Mouse (Mus musculus) intestine, embryonic 15.5 days (tissue): ENCODE results near the gene Zcchc7. TPM values are rescaled to one million over a fixed set of nuclear protein-coding genes. Genes with fewer than 3 reads are reported as not detected.

Experiments used
- ATAC-seq: fragments of 200-750 bp; cut with Nextera tagmentation; 2 replicates; pipeline ENCODE4 v1.8.0; 2017; ENCODE audit warnings: moderate TSS enrichment, moderate library complexity
- H3K27ac ChIP-seq: fragments of 300-500 bp; sonication (generic); 2 replicates; pipeline ENCODE4 v1.5.1; 2015; ENCODE audit warnings: mild to moderate bottlenecking, inconsistent platforms
- H3K27me3 ChIP-seq: fragments of 300-500 bp; sonication (generic); replicated peaks from 2 replicates; pipeline ENCODE4 v1.6.1; 2015; ENCODE audit warnings: inconsistent platforms
- H3K36me3 ChIP-seq: fragments of 300-500 bp; sonication (generic); 2 replicates; pipeline ENCODE4 v1.6.1; 2015; ENCODE audit warnings: inconsistent platforms
- H3K4me1 ChIP-seq: fragments of 300-500 bp; sonication (generic); replicated peaks from 2 replicates; pipeline ENCODE4 v1.6.1; 2015; ENCODE audit warnings: inconsistent platforms
- H3K4me2 ChIP-seq: fragments of 300-500 bp; sonication (generic); replicated peaks from 2 replicates; pipeline ENCODE4 v1.6.1; 2015; ENCODE audit warnings: mild to moderate bottlenecking, inconsistent platforms
- H3K4me3 ChIP-seq: fragments of 300-500 bp; sonication (generic); replicated peaks from 2 replicates; pipeline ENCODE4 v1.5.1; 2015; ENCODE audit warnings: inconsistent platforms
- H3K9ac ChIP-seq: fragments of 300-500 bp; sonication (generic); 2 replicates; pipeline ENCODE4 v1.6.1; 2015; ENCODE audit warnings: inconsistent platforms
- H3K9me3 ChIP-seq: fragments of 300-500 bp; sonication (generic); 2 replicates; pipeline ENCODE4 v1.6.1; 2016; ENCODE audit warnings: inconsistent platforms
- WGBS: fragments of 180-500 bp; shearing (Covaris S2); methylation state at CpG from one replicate; pipeline ENCODE4 v1.1.7; 2015; 5-methylcytosine and 5-hydroxymethylcytosine counted together
- polyA plus RNA-seq: library from polyadenylated mRNA; unstranded; fragments of >200 nt; fragmentation: Nextera tagmentation; extraction: Ambion mirVana; gene quantifications from 2 replicates; pipeline ENCODE4 v1.2.1, GENCODE M21; 2015

Zcchc7 gene
- polyA plus RNA-seq, 1 experiment from 2014 or later: 47.6 TPM

DNA sequence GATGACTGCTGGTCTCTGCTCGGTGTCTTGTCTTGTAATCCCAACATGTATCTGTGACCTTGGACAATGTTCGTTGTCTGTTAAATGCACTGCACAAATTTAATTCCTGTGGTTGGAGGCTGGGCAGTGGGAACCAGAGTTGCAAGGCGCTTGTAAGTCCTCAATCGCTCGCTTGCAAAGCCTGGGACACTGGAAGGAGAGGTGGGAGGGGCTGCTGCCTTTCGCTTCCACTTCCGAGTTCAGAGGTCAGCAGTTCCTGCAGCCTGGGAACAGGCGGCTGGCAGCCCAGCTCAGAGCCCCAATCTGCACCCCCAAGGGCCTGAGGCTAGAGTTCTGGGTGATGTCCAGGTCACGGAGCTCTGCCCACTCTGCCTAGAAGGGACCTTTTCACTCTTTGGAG, 197.4 kb downstream of the Zcchc7 start:
- ATAC-seq: no peak
- no peaks in the 10 kb centered on the region for H3K4me1 ChIP-seq
- H3K9me3 ChIP-seq: no peaks in the 10 kb centered on the region
- no peak overlapping the region for H3K9ac ChIP-seq
- H3K4me3 ChIP-seq: no peak overlapping the region
- H3K4me2 ChIP-seq: no peak overlapping the region
- 74% methylated on average over 9 of the region's 9 CpGs for WGBS
- no peaks in the 10 kb centered on the region for H3K36me3 ChIP-seq
- no peak overlapping the region for H3K27ac ChIP-seq
- no peaks in the 10 kb centered on the region for H3K27me3 ChIP-seq

DNA sequence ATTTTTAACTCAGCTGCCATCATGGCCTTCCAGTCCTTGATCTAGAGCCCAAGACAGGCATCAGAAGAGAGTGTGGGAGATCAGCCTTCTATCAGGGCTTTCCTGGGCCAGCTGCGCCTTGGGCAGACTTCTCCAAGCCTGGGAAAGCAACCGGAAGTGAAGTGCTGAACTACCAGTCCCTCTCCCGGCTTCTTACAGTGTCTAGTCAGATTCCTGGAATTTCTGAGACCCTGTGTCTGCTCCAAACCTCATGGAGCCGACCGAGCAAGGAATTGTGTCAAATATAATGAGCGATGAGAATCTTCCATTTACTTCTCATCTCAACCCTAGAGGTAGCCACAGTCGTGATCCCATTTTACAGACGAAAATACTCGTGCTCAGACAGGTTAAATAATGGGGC, 203.1 kb downstream of the Zcchc7 start:
- Histone ChIP-seq H3K27ac (no peak overlapping the region), H3K9me3 (no peaks in the 10 kb centered on the region), H3K4me2 (no peak overlapping the region), H3K4me1 (no peaks in the 10 kb centered on the region), H3K36me3 (no peaks in the 10 kb centered on the region), H3K27me3 (no peaks in the 10 kb centered on the region), H3K4me3 (no peak overlapping the region), H3K9ac (no peak overlapping the region)
- WGBS: 80% methylated on average over 9 of the region's 9 CpGs
- ATAC-seq: no peak

- Histone ChIP-seq H3K27ac (no peak overlapping the region), H3K9ac (no peak overlapping the region), H3K27me3 (no peaks in the 10 kb centered on the region), H3K4me1 (no peaks in the 10 kb centered on the region), H3K9me3 (no peaks in the 10 kb centered on the region), H3K36me3 (no peaks in the 10 kb centered on the region), H3K4me3 (no peak overlapping the region), H3K4me2 (no peak overlapping the region)
- no peak for ATAC-seq
- 93% methylated on average over 13 of the region's 13 CpGs for WGBS
Measured at GRCm38 (mm10) chr4:44959220-44959619, 203.5 kb downstream of the Zcchc7 start.

DNA sequence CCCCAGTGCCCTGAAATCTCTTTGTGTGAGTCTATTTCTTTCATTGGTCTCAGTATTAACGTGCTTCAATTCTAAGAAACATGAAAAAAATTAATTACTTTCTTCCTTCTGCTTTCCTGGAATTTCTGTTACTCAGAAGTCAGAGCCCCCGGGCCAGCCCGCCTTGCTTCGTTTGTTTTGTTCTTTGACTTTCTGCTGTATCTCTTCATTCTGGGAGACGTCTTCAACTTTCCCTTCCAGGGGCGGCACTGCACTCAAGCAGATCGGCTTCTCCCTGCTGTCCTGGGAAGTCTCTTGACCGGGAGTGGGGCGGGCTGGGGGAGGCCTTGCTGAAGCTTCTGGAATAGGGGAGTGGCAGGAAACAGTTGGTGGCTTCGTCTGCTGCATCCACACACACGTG, 207.5 kb downstream of the Zcchc7 start:
- H3K4me3 ChIP-seq: no peak overlapping the region
- no peak for ATAC-seq
- H3K27ac ChIP-seq: no peak overlapping the region
- no peaks in the 10 kb centered on the region for H3K9me3 ChIP-seq
- no peaks in the 10 kb centered on the region for H3K27me3 ChIP-seq
- H3K36me3 ChIP-seq: no peaks in the 10 kb centered on the region
- WGBS: 56% methylated on average over 11 of the region's 11 CpGs
- no peaks in the 10 kb centered on the region for H3K4me1 ChIP-seq
- no peak overlapping the region for H3K9ac ChIP-seq
- no peak overlapping the region for H3K4me2 ChIP-seq

- 75% methylated on average over 2 of the region's 2 CpGs for WGBS
- no peak overlapping the region for H3K4me3 ChIP-seq
- no peaks in the 10 kb centered on the region for H3K27me3 ChIP-seq
- no peak for ATAC-seq
- no peaks in the 10 kb centered on the region for H3K4me1 ChIP-seq
- H3K4me2 ChIP-seq: no peak overlapping the region
- no peaks in the 10 kb centered on the region for H3K36me3 ChIP-seq
- H3K27ac ChIP-seq: no peak overlapping the region
- no peaks in the 10 kb centered on the region for H3K9me3 ChIP-seq
- H3K9ac ChIP-seq: no peak overlapping the region
Measured at GRCm38 (mm10) chr4:44965175-44965574, 209.5 kb downstream of the Zcchc7 start.

DNA sequence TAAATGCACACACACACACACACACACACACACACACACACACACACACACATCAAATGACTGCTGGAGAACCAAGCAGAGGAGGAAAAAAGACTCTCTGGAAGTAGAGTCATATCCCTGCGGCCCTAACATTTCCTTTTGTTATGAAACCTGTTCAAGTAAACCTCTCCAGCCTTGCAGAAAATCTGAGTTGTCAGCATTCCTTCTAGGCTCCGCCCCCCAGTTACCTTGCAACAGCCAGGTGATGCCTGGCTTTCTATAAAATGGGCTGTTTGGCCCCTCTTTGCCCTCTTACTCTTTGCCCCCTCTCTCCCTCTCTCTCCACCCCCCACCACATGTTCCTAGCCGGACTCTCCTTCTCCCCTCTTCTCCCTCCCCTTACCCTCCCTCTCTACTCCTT, 210.1 kb downstream of the Zcchc7 start:
- H3K4me3 ChIP-seq: no peak overlapping the region
- H3K27me3 ChIP-seq: no peaks in the 10 kb centered on the region
- no peaks in the 10 kb centered on the region for H3K9me3 ChIP-seq
- H3K4me1 ChIP-seq: no peaks in the 10 kb centered on the region
- H3K27ac ChIP-seq: no peak overlapping the region
- WGBS: 82% methylated on average over 3 of the region's 3 CpGs
- no peak overlapping the region for H3K4me2 ChIP-seq
- ATAC-seq: no peak
- no peaks in the 10 kb centered on the region for H3K36me3 ChIP-seq
- no peak overlapping the region for H3K9ac ChIP-seq

DNA sequence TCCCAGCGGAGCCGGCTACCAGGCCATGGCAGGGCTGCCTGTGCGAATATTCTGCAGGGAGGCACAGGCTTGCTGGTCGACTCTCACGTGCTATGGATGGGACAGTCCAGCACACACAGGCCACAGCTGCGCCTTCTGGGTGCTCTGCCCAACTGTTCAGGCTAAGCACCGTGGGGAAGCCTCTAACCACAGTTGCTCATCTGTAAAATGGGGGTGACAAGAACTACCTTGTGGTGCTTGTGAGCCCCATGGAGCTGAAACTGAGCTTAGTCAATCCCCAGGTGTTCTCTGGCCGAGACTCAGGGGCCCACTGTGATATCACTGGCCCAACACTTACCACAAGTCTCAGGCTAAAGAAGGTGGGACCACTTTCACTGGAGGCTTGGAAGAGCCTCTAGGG, 211.7 kb downstream of the Zcchc7 start:
- Histone ChIP-seq H3K27me3 (no peaks in the 10 kb centered on the region), H3K9ac (no peak overlapping the region), H3K4me3 (no peak overlapping the region), H3K36me3 (no peaks in the 10 kb centered on the region), H3K4me2 (no peak overlapping the region), H3K4me1 (no peaks in the 10 kb centered on the region), H3K27ac (no peak overlapping the region), H3K9me3 (no peaks in the 10 kb centered on the region)
- ATAC-seq: no peak
- WGBS: 83% methylated on average over 8 of the region's 8 CpGs

- Histone ChIP-seq H3K9me3 (no peaks in the 10 kb centered on the region), H3K9ac (no peak overlapping the region), H3K36me3 (no peaks in the 10 kb centered on the region), H3K4me2 (no peak overlapping the region), H3K27me3 (no peaks in the 10 kb centered on the region), H3K4me3 (no peak overlapping the region), H3K4me1 (0 out of 2 replicates have a peak, but pooled peaks cover 5% of the 10 kb centered on the region), H3K27ac (no peak overlapping the region)
- ATAC-seq: no peak
- WGBS: 94% methylated on average over 7 of the region's 7 CpGs
Measured at GRCm38 (mm10) chr4:44970056-44970455, 214.4 kb downstream of the Zcchc7 start.

DNA sequence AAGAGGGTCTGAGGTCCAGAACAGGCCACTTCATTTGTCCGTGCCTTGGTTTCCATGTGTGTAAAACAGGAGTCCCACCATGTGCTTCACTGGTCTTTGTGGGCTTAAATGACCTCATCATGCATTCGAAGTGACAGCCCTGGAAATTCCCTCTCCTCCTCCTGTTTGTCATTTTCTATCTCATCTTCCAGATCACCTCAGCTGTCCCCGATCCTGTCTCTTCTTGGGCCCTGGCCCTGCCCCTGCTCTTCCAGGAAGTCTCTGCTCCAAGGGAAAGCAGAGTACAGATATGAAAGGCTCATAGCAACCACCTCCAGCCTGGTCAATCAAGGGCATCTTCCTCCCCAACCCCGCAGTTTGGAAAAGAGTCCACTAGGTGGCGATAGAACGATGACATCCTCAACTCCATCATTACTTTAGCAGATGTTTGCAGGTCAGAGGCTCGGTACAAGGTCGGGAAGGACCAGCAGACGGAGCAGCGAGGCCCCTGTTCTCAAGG, 215.0 kb downstream of the Zcchc7 start:
- no peak overlapping the region for H3K4me3 ChIP-seq
- no peak overlapping the region for H3K27ac ChIP-seq
- 0 out of 2 replicates have a peak, but pooled peaks cover 5% of the 10 kb centered on the region for H3K4me1 ChIP-seq
- ATAC-seq: no peak
- H3K36me3 ChIP-seq: no peaks in the 10 kb centered on the region
- no peaks in the 10 kb centered on the region for H3K27me3 ChIP-seq
- H3K9me3 ChIP-seq: no peaks in the 10 kb centered on the region
- WGBS: 21% methylated on average over 10 of the region's 10 CpGs
- H3K9ac ChIP-seq: no peak overlapping the region
- no peak overlapping the region for H3K4me2 ChIP-seq

GRCm38 (mm10) chr4:44973450-44973849, 217.8 kb downstream of the Zcchc7 start:
- Histone ChIP-seq H3K4me3 (peak overlapping the region; percentile 18; the same call in 1 of the 2 replicates), H3K4me2 (peak overlapping the region; percentile 50), H3K4me1 (0 out of 2 replicates have a peak, but pooled peaks cover 5% of the 10 kb centered on the region), H3K9me3 (no peaks in the 10 kb centered on the region), H3K36me3 (no peaks in the 10 kb centered on the region), H3K27me3 (no peaks in the 10 kb centered on the region), H3K9ac (no peak overlapping the region), H3K27ac (no peak overlapping the region)
- 14% methylated on average over 9 of the region's 9 CpGs for WGBS
- ATAC-seq: peak; percentile 68

DNA sequence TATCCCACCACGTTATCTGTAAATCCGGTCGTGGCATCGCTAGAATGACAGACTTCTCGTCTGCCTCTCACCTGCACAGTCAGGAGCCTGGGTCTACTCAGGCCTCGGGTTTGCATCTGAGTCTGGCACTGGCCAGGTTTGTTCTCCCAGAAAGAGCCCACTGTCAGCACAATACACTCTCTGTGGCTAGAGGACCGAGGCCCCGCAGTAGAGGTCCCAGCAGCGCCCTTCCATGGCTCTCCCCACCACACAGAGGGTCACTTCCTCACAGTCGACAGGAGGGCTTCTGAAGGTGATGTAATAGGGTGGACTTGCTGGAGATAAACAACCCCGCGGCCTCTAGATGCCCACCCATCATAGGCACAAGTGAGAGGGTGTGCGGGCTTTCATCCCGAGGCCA, 218.2 kb downstream of the Zcchc7 start:
- peak; percentile 37 for ATAC-seq
- Histone ChIP-seq H3K4me2 (peak overlapping the region; percentile 50), H3K9ac (no peak overlapping the region), H3K27ac (no peak overlapping the region), H3K9me3 (no peaks in the 10 kb centered on the region), H3K4me3 (peak overlapping the region; percentile 18; the same call in 1 of the 2 replicates), H3K4me1 (0 out of 2 replicates have a peak, but pooled peaks cover 5% of the 10 kb centered on the region), H3K36me3 (no peaks in the 10 kb centered on the region), H3K27me3 (no peaks in the 10 kb centered on the region)
- 43% methylated on average over 14 of the region's 14 CpGs for WGBS

GRCm38 (mm10) chr4:44974331-44974730, 218.7 kb downstream of the Zcchc7 start:
- no peaks in the 10 kb centered on the region for H3K27me3 ChIP-seq
- H3K9ac ChIP-seq: no peak overlapping the region
- 0 out of 2 replicates have a peak, but pooled peaks cover 5% of the 10 kb centered on the region for H3K4me1 ChIP-seq
- H3K4me2 ChIP-seq: no peak overlapping the region
- no peaks in the 10 kb centered on the region for H3K9me3 ChIP-seq
- ATAC-seq: no peak
- H3K4me3 ChIP-seq: no peak overlapping the region
- H3K36me3 ChIP-seq: no peaks in the 10 kb centered on the region
- WGBS: 72% methylated on average over 8 of the region's 8 CpGs
- no peak overlapping the region for H3K27ac ChIP-seq

DNA sequence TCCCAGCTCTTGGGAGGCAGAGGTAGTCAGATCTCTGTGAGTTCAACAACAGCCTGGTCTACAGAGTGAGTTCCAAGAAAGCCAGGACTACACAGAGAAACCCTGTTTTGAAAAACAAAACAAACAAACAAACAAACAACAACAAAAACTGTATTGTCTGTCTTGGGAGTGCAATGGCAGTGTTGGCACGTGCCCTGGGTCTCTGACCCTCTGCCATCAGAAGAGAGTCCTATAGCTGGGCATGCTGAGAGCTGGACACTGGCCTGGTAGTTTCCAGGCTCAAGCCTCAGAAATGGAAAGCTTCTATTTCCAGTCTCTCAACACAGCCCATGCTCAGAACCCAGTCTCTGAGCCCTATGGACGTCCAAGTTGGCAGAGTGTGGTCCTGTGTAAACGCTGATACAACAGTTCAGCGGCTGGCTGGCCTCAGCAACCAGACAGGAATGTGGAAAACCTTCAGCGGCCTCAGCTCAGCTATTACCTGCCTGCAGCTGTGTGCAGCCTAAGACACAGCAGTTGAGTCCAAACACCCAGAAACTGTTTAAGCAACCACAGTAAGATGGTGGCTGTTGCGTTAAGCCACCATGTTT, 220.4 kb downstream of the Zcchc7 start:
- no peaks in the 10 kb centered on the region for H3K27me3 ChIP-seq
- H3K9ac ChIP-seq: no peak overlapping the region
- WGBS: 71% methylated on average over 6 of the region's 6 CpGs
- H3K27ac ChIP-seq: no peak overlapping the region
- H3K9me3 ChIP-seq: no peaks in the 10 kb centered on the region
- 0 out of 2 replicates have a peak, but pooled peaks cover 7% of the 10 kb centered on the region for H3K4me1 ChIP-seq
- ATAC-seq: no peak
- no peak overlapping the region for H3K4me3 ChIP-seq
- H3K4me2 ChIP-seq: no peak overlapping the region
- no peaks in the 10 kb centered on the region for H3K36me3 ChIP-seq
